Mouse (Mus musculus): ENCODE results near the gene Ahsg. TPM values are rescaled to one million over a fixed set of nuclear protein-coding genes. Genes with fewer than 3 reads are reported as not detected.
A peak's percentile ranks its signal among the peaks of the same experiment; 100 is the strongest.

The Ahsg gene
- polyA plus RNA-seq, 1 experiment from 2014 or later: 111 TPM

- H3K9ac ChIP-seq (ENCODE audit: low read length): no peak overlapping the region
- no peak overlapping the region for H3K4me3 ChIP-seq (replicated peaks; ENCODE audit: low read length)
- no peak overlapping the region for H3K27ac ChIP-seq (ENCODE audit: low read length)
- peak; percentile 80 for ATAC-seq (ENCODE audit: insufficient read depth, low FRiP score)
- H3K9me3 ChIP-seq (replicated peaks; ENCODE audit: control insufficient read depth, low read length): no peaks in the 10 kb centered on the region
- H3K27me3 ChIP-seq (ENCODE audit: control insufficient read depth, insufficient read depth, low read length): no peaks in the 10 kb centered on the region
- WGBS: 39% methylated on average over 18 of the region's 18 CpGs
- H3K4me1 ChIP-seq (ENCODE audit: control insufficient read depth, insufficient read depth, low read length): peaks cover 4% of the 10 kb centered on the region; the same call in 1 of the 2 replicates
- H3K4me2 ChIP-seq (ENCODE audit: low read depth, low read length): no peak overlapping the region
- H3K36me3 ChIP-seq (ENCODE audit: control insufficient read depth, insufficient read depth, low read length): no peaks in the 10 kb centered on the region
These were observed 29.1 kb downstream of the Ahsg start for GRCm38 (mm10) chr16:22919971-22920854.

- Histone ChIP-seq H3K9me3 (replicated peaks; ENCODE audit: control insufficient read depth, low read length) (no peaks in the 10 kb centered on the region), H3K36me3 (ENCODE audit: control insufficient read depth, insufficient read depth, low read length) (no peaks in the 10 kb centered on the region), H3K9ac (ENCODE audit: low read length) (no peak overlapping the region), H3K4me3 (replicated peaks; ENCODE audit: low read length) (no peak overlapping the region), H3K4me2 (ENCODE audit: low read depth, low read length) (no peak overlapping the region), H3K4me1 (ENCODE audit: control insufficient read depth, insufficient read depth, low read length) (peaks cover 4% of the 10 kb centered on the region; the same call in 1 of the 2 replicates), H3K27me3 (ENCODE audit: control insufficient read depth, insufficient read depth, low read length) (no peaks in the 10 kb centered on the region), H3K27ac (ENCODE audit: low read length) (no peak overlapping the region)
- no peak for ATAC-seq (ENCODE audit: insufficient read depth, low FRiP score)
- 91% methylated on average over 5 of the region's 5 CpGs for WGBS
These were observed 30.7 kb downstream of the Ahsg start for GRCm38 (mm10) chr16:22921761-22922160.

- 63% methylated on average over 4 of the region's 4 CpGs for WGBS
These were observed 31.4 kb downstream of the Ahsg start for GRCm38 (mm10) chr16:22922433-22922832.

GRCm38 (mm10) chr16:22929575-22929974 is 38.5 kb downstream of the Ahsg start:
- H3K27ac ChIP-seq (ENCODE audit: low read length): no peak overlapping the region
- H3K4me2 ChIP-seq (ENCODE audit: low read depth, low read length): no peak overlapping the region
- no peaks in the 10 kb centered on the region for H3K27me3 ChIP-seq (ENCODE audit: control insufficient read depth, insufficient read depth, low read length)
- WGBS: 59% methylated on average over 6 of the region's 6 CpGs
- H3K9ac ChIP-seq (ENCODE audit: low read length): no peak overlapping the region
- no peaks in the 10 kb centered on the region for H3K4me1 ChIP-seq (ENCODE audit: control insufficient read depth, insufficient read depth, low read length)
- H3K36me3 ChIP-seq (ENCODE audit: control insufficient read depth, insufficient read depth, low read length): no peaks in the 10 kb centered on the region
- no peak overlapping the region for H3K4me3 ChIP-seq (replicated peaks; ENCODE audit: low read length)
- H3K9me3 ChIP-seq (replicated peaks; ENCODE audit: control insufficient read depth, low read length): no peaks in the 10 kb centered on the region
- ATAC-seq (ENCODE audit: insufficient read depth, low FRiP score): no peak

More at GRCm38 (mm10) chr16:22922433-22922832, 31.4 kb downstream of the Ahsg start:
- H3K9me3 ChIP-seq (replicated peaks; ENCODE audit: control insufficient read depth, low read length): no peaks in the 10 kb centered on the region
- H3K4me1 ChIP-seq (ENCODE audit: control insufficient read depth, insufficient read depth, low read length): peaks cover 4% of the 10 kb centered on the region; the same call in 1 of the 2 replicates
- ATAC-seq (ENCODE audit: insufficient read depth, low FRiP score): no peak
- no peaks in the 10 kb centered on the region for H3K27me3 ChIP-seq (ENCODE audit: control insufficient read depth, insufficient read depth, low read length)
- H3K27ac ChIP-seq (ENCODE audit: low read length): no peak overlapping the region
- H3K4me3 ChIP-seq (replicated peaks; ENCODE audit: low read length): no peak overlapping the region
- H3K9ac ChIP-seq (ENCODE audit: low read length): no peak overlapping the region
- no peaks in the 10 kb centered on the region for H3K36me3 ChIP-seq (ENCODE audit: control insufficient read depth, insufficient read depth, low read length)
- no peak overlapping the region for H3K4me2 ChIP-seq (ENCODE audit: low read depth, low read length)

GRCm38 (mm10) chr16:22931431-22932200 is 40.5 kb downstream of the Ahsg start:
- Histone ChIP-seq H3K27ac (ENCODE audit: low read length) (no peak overlapping the region), H3K27me3 (ENCODE audit: control insufficient read depth, insufficient read depth, low read length) (no peaks in the 10 kb centered on the region), H3K9me3 (replicated peaks; ENCODE audit: control insufficient read depth, low read length) (no peaks in the 10 kb centered on the region), H3K4me2 (ENCODE audit: low read depth, low read length) (no peak overlapping the region), H3K4me1 (ENCODE audit: control insufficient read depth, insufficient read depth, low read length) (no peaks in the 10 kb centered on the region), H3K36me3 (ENCODE audit: control insufficient read depth, insufficient read depth, low read length) (no peaks in the 10 kb centered on the region), H3K9ac (ENCODE audit: low read length) (no peak overlapping the region), H3K4me3 (replicated peaks; ENCODE audit: low read length) (no peak overlapping the region)
- 85% methylated on average over 11 of the region's 11 CpGs for WGBS
- no peak for ATAC-seq (ENCODE audit: insufficient read depth, low FRiP score)

- Histone ChIP-seq H3K9ac (ENCODE audit: low read length) (no peak overlapping the region), H3K36me3 (ENCODE audit: control insufficient read depth, insufficient read depth, low read length) (no peaks in the 10 kb centered on the region), H3K4me1 (ENCODE audit: control insufficient read depth, insufficient read depth, low read length) (no peaks in the 10 kb centered on the region), H3K9me3 (replicated peaks; ENCODE audit: control insufficient read depth, low read length) (no peaks in the 10 kb centered on the region), H3K27ac (ENCODE audit: low read length) (no peak overlapping the region), H3K27me3 (ENCODE audit: control insufficient read depth, insufficient read depth, low read length) (no peaks in the 10 kb centered on the region), H3K4me3 (replicated peaks; ENCODE audit: low read length) (no peak overlapping the region), H3K4me2 (ENCODE audit: low read depth, low read length) (no peak overlapping the region)
- 84% methylated on average over 12 of the region's 12 CpGs for WGBS
- ATAC-seq (ENCODE audit: insufficient read depth, low FRiP score): no peak
These were observed 46.6 kb downstream of the Ahsg start for GRCm38 (mm10) chr16:22937631-22938030.

- Histone ChIP-seq H3K4me2 (ENCODE audit: low read depth, low read length) (no peak overlapping the region), H3K4me3 (replicated peaks; ENCODE audit: low read length) (no peak overlapping the region)
These were observed 47.5 kb downstream of the Ahsg start for GRCm38 (mm10) chr16:22938541-22938940.

GRCm38 (mm10) chr16:22939120-22939695 is 48.1 kb downstream of the Ahsg start:
- whole genome bisulfite sequencing: 78% methylated on average over 8 of the region's 8 CpGs
- no peaks in the 10 kb centered on the region for H3K9me3 ChIP-seq (replicated peaks; ENCODE audit: control insufficient read depth, low read length)
- H3K36me3 ChIP-seq (ENCODE audit: control insufficient read depth, insufficient read depth, low read length): no peaks in the 10 kb centered on the region
- no peak overlapping the region for H3K4me3 ChIP-seq (replicated peaks; ENCODE audit: low read length)
- no peaks in the 10 kb centered on the region for H3K27me3 ChIP-seq (ENCODE audit: control insufficient read depth, insufficient read depth, low read length)
- H3K27ac ChIP-seq (ENCODE audit: low read length): no peak overlapping the region
- no peak overlapping the region for H3K9ac ChIP-seq (ENCODE audit: low read length)
- ATAC-seq (ENCODE audit: insufficient read depth, low FRiP score): no peak
- no peak overlapping the region for H3K4me2 ChIP-seq (ENCODE audit: low read depth, low read length)
- no peaks in the 10 kb centered on the region for H3K4me1 ChIP-seq (ENCODE audit: control insufficient read depth, insufficient read depth, low read length)

More at GRCm38 (mm10) chr16:22938541-22938940, 47.5 kb downstream of the Ahsg start:
- 63% methylated on average over 2 of the region's 2 CpGs for WGBS
- Histone ChIP-seq H3K36me3 (ENCODE audit: control insufficient read depth, insufficient read depth, low read length) (no peaks in the 10 kb centered on the region), H3K27me3 (ENCODE audit: control insufficient read depth, insufficient read depth, low read length) (no peaks in the 10 kb centered on the region), H3K9me3 (replicated peaks; ENCODE audit: control insufficient read depth, low read length) (no peaks in the 10 kb centered on the region), H3K27ac (ENCODE audit: low read length) (no peak overlapping the region), H3K4me1 (ENCODE audit: control insufficient read depth, insufficient read depth, low read length) (no peaks in the 10 kb centered on the region), H3K9ac (ENCODE audit: low read length) (no peak overlapping the region)
- no peak for ATAC-seq (ENCODE audit: insufficient read depth, low FRiP score)

Data from stomach, embryonic 16.5 days (tissue).